Mouse (Mus musculus) left cerebral cortex, postnatal 4 days (tissue): Measurements from ENCODE around the gene Thsd1. TPM values are rescaled to one million over a fixed set of nuclear protein-coding genes. Genes with fewer than 3 reads are reported as not detected.
"Not testable (repeated sequence)": the region's sequence is repeated elsewhere in the genome, so short reads cannot be mapped to it uniquely, and the experiment has no call there.

ENCODE experiments used
- DNase-seq: peaks from one replicate; pipeline ENCODE4 v3.0.0-alpha.2; 2022
- intact Hi-C: fragments of 180-260 bp; cut with DNase I; formaldehyde crosslinking; loops from one replicate; pipeline ENCODE4 v1.15.1; 2025
- total RNA-seq, 2 experiments: library from RNA; stranded (reverse); gene quantifications; 2 replicates each; pipeline ENCODE4 v1.2.3; 2021

Thsd1 gene
- total RNA-seq, 2 experiments from 2014 or later = 5.5 to 6.6 TPM

- intact Hi-C loops = no loop called here
- DNase-seq = no peak
Measured at GRCm38 (mm10) chr8:22262267-22262666, 35.2 kb downstream of the Thsd1 start.

GRCm38 (mm10) chr8:22264292-22264691, 37.2 kb downstream of the Thsd1 start:
- intact Hi-C loops = no loop called here
- DNase-seq = no peak

GRCm38 (mm10) chr8:22264787-22265186, 37.7 kb downstream of the Thsd1 start:
- intact Hi-C loops = no loop called here

GRCm38 (mm10) chr8:22265194-22265593, 38.1 kb downstream of the Thsd1 start:
- intact Hi-C loops = no loop called here
- DNase-seq = no peak

More at GRCm38 (mm10) chr8:22264787-22265186, 37.7 kb downstream of the Thsd1 start:
- DNase-seq = peak; percentile 17

- DNase-seq = no peak
- intact Hi-C loops = no loop called here
Measured at GRCm38 (mm10) chr8:22266809-22267208, 39.7 kb downstream of the Thsd1 start.

- intact Hi-C loops = no loop called here
- no peak for DNase-seq
Measured at GRCm38 (mm10) chr8:22273142-22273541, 46.0 kb downstream of the Thsd1 start.

GRCm38 (mm10) chr8:22274641-22275040, 47.5 kb downstream of the Thsd1 start:
- intact Hi-C loops = no loop called here
- no peak for DNase-seq

GRCm38 (mm10) chr8:22282999-22283491, 55.9 kb downstream of the Thsd1 start, which contains the start of gene Tpte:
Tpte (plus strand) TSS chr8:22283441.
- intact Hi-C loops = no loop called here
- DNase-seq = no peak

GRCm38 (mm10) chr8:22302326-22302725, 75.2 kb downstream of the Thsd1 start:
- DNase-seq = no peak
- intact Hi-C loops = no loop called here

GRCm38 (mm10) chr8:22302896-22303306, 75.8 kb downstream of the Thsd1 start:
- intact Hi-C loops = no loop called here
- DNase-seq = peak; percentile 23

GRCm38 (mm10) chr8:22304045-22304444, 76.9 kb downstream of the Thsd1 start:
- intact Hi-C loops = not testable (repeated sequence)

GRCm38 (mm10) chr8:22306999-22307398, 79.9 kb downstream of the Thsd1 start:
- intact Hi-C loops = no loop called here
- no peak for DNase-seq

More at GRCm38 (mm10) chr8:22304045-22304444, 76.9 kb downstream of the Thsd1 start:
- not testable (repeated sequence) for DNase-seq

Other genes starting within 250 kb of the Thsd1 start
- gene Atp7b, start 167.0 kb upstream of the Thsd1 start, total RNA-seq = 1 to 10 TPM; 3.1 to 3.3 TPM
- gene Alg11, start 166.6 kb upstream of the Thsd1 start, total RNA-seq = 10 to 100 TPM; 25.4 to 29.7 TPM
- gene Nek5, start 102.3 kb upstream of the Thsd1 start, total RNA-seq = under 1 TPM; 0.26 to 0.66 TPM
- gene Nek3, start 60.9 kb upstream of the Thsd1 start, total RNA-seq = 1 to 10 TPM; 3.5 to 5.0 TPM
- gene Ckap2, start 41.5 kb upstream of the Thsd1 start, total RNA-seq = 1 to 10 TPM; 6.6 to 6.7 TPM
- 10 to 100 TPM; 46.1 to 48.4 TPM for gene Vps36, start 34.5 kb upstream of the Thsd1 start, total RNA-seq
- not detected for gene Tpte, start 56.1 kb downstream of the Thsd1 start, total RNA-seq
- 1 to 10 TPM; 9.1 to 9.6 TPM for gene Slc25a15, start 171.3 kb downstream of the Thsd1 start, total RNA-seq
- 10 to 100 TPM; 18.7 to 20.1 TPM for gene Mrps31, start 184.0 kb downstream of the Thsd1 start, total RNA-seq